Mouse (Mus musculus) ES-E14 (cell line): ENCODE data around the gene Zfhx3. TPM values are rescaled to one million over a fixed set of nuclear protein-coding genes. Genes with fewer than 3 reads are reported as not detected.

Experiments used
- DNase-seq: peaks from one replicate; pipeline ENCODE4 v3.0.0-alpha.2; 2013; ENCODE audit warnings: low read depth, low spot score
- H3K27ac ChIP-seq: 2 replicates; pipeline ENCODE4 v1.5.1; 2012; ENCODE audit warnings: low read depth, mild to moderate bottlenecking, low read length, moderate library complexity, mixed read lengths; ENCODE audit not compliant: poor library complexity, insufficient read depth, severe bottlenecking
- H3K36me3 ChIP-seq: 2 replicates; pipeline ENCODE4 v1.6.1; 2012; ENCODE audit warnings: mild to moderate bottlenecking, low read length, moderate library complexity, mixed read lengths; ENCODE audit not compliant: control insufficient read depth, poor library complexity, insufficient read depth, severe bottlenecking
- H3K4me1 ChIP-seq, 2 experiments: fragments of 150-350 bp in 1 of 2; sonication (generic) in 1 of 2; 2 replicates each; pipeline ENCODE4 v1.6.1; 2012; ENCODE audit warnings: low read length in 2 of 2, mild to moderate bottlenecking in 1 of 2, mixed read lengths in 1 of 2; ENCODE audit not compliant: control insufficient read depth in 2 of 2, insufficient read depth in 2 of 2, poor library complexity in 1 of 2
- H3K4me3 ChIP-seq, 2 experiments: fragments of 150-350 bp in 1 of 2; sonication (generic) in 1 of 2; 2 replicates each; pipeline ENCODE4 v1.5.1; 2012; ENCODE audit warnings: low read length in 2 of 2, low read depth in 1 of 2, mild to moderate bottlenecking in 1 of 2, mixed read lengths in 1 of 2; ENCODE audit not compliant: insufficient read depth in 1 of 2, poor library complexity in 1 of 2, severe bottlenecking in 1 of 2
- H3K9ac ChIP-seq: 2 replicates; pipeline ENCODE4 v1.6.1; 2012; ENCODE audit warnings: low read depth, mild to moderate bottlenecking, low read length, mixed read lengths; ENCODE audit not compliant: poor library complexity, insufficient read depth, severe bottlenecking
- H3K9me3 ChIP-seq: fragments of 150-350 bp; sonication (generic); 2 replicates; pipeline ENCODE4 v1.6.1; 2012; ENCODE audit warnings: low read depth, mild to moderate bottlenecking, low read length; ENCODE audit not compliant: control insufficient read depth, insufficient read depth
- CHD2 ChIP-seq: IDR thresholded peaks from 2 replicates; pipeline ENCODE4 v1.6.1; 2014; ENCODE audit warnings: mild to moderate bottlenecking, low read depth, low read length, inconsistent platforms
- HCFC1 ChIP-seq: IDR thresholded peaks from 2 replicates; pipeline ENCODE4 v1.6.1; 2012; ENCODE audit warnings: low read length, inconsistent platforms, borderline replicate concordance; ENCODE audit not compliant: insufficient read depth
- MAFK ChIP-seq: IDR thresholded peaks from 2 replicates; pipeline ENCODE4 v1.6.1; 2014; ENCODE audit warnings: mild to moderate bottlenecking, low read depth, low read length, inconsistent platforms; ENCODE audit not compliant: insufficient read depth
- ZC3H11A ChIP-seq: IDR thresholded peaks from 2 replicates; pipeline ENCODE4 v1.6.1; 2012; ENCODE audit warnings: low read depth, mild to moderate bottlenecking, inconsistent platforms, low read length, borderline replicate concordance
- ZNF384 ChIP-seq: IDR thresholded peaks from 2 replicates; pipeline ENCODE4 v1.6.1; 2012; ENCODE audit warnings: low read depth, low read length, inconsistent platforms
- in situ Hi-C, 2 experiments: fragments of 600-800 bp; cut with MboI; formaldehyde crosslinking; loops; one replicate each; pipeline ENCODE4 v1.15.1; 2025; ENCODE audit warnings: low sequenced_read_pairs in 2 of 2, inconsistent platforms in 1 of 2; ENCODE audit not compliant: unreplicated experiment in 2 of 2
- total RNA-seq: library from RNA; depleted of rRNA; stranded (reverse); fragments of 300-350 nt; gene quantifications from 2 replicates; pipeline ENCODE4 v1.2.3, GENCODE M21; 2012

Gene Zfhx3
- total RNA-seq, 1 experiment: 8.8 TPM

- TF ChIP-seq HCFC1 (no peak), MAFK (no peak), CHD2 (no peak), ZC3H11A (no peak), ZNF384 (no peak)
- no peak overlapping the region for H3K27ac ChIP-seq
Measured at GRCm38 (mm10) chr8:108566035-108566434, 623.6 kb downstream of the Zfhx3 start.

GRCm38 (mm10) chr8:108573295-108574017, 631.0 kb downstream of the Zfhx3 start:
- TF ChIP-seq ZNF384 (no peak), ZC3H11A (no peak), HCFC1 (no peak), MAFK (no peak), CHD2 (no peak)
- DNase-seq: no peak
- no peaks in the 10 kb centered on the region; a peak in 1 of 4 replicates for H3K4me1 ChIP-seq
- H3K9me3 ChIP-seq: no peaks in the 10 kb centered on the region
- H3K9ac ChIP-seq: no peak overlapping the region
- H3K4me3 ChIP-seq: no peak overlapping the region
- no peaks in the 10 kb centered on the region for H3K36me3 ChIP-seq
- in situ Hi-C loops: no loop called here
- no peak overlapping the region for H3K27ac ChIP-seq

More at GRCm38 (mm10) chr8:108566035-108566434, 623.6 kb downstream of the Zfhx3 start:
- no peak overlapping the region for H3K4me3 ChIP-seq
- H3K4me1 ChIP-seq: no peaks in the 10 kb centered on the region
- in situ Hi-C loops: no loop called here
- no peaks in the 10 kb centered on the region for H3K36me3 ChIP-seq
- no peak overlapping the region for H3K9ac ChIP-seq
- no peak for DNase-seq
- no peaks in the 10 kb centered on the region for H3K9me3 ChIP-seq

- no peaks in the 10 kb centered on the region; a peak in 1 of 4 replicates for H3K4me1 ChIP-seq
- H3K27ac ChIP-seq: no peak overlapping the region
- H3K9ac ChIP-seq: no peak overlapping the region
- no peaks in the 10 kb centered on the region for H3K9me3 ChIP-seq
- in situ Hi-C loops: no loop called here
- no peaks in the 10 kb centered on the region for H3K36me3 ChIP-seq
- TF ChIP-seq ZNF384: no peak
- TF ChIP-seq CHD2: no peak
- TF ChIP-seq ZC3H11A: peak; percentile 77
- DNase-seq: peak; percentile 40
- H3K4me3 ChIP-seq: no peak overlapping the region
Measured at GRCm38 (mm10) chr8:108574101-108574500, 631.7 kb downstream of the Zfhx3 start.

- DNase-seq: no peak
- Histone ChIP-seq H3K4me1 (no peaks in the 10 kb centered on the region; a peak in 1 of 4 replicates), H3K9ac (no peak overlapping the region), H3K27ac (no peak overlapping the region), H3K36me3 (no peaks in the 10 kb centered on the region), H3K4me3 (no peak overlapping the region), H3K9me3 (no peaks in the 10 kb centered on the region)
- in situ Hi-C loops: no loop called here
- TF ChIP-seq HCFC1 (no peak), ZC3H11A (no peak), ZNF384 (no peak), MAFK (no peak), CHD2 (no peak)
Measured at GRCm38 (mm10) chr8:108577571-108577970, 635.1 kb downstream of the Zfhx3 start.

GRCm38 (mm10) chr8:108578388-108578787, 635.9 kb downstream of the Zfhx3 start:
- Histone ChIP-seq H3K4me3 (no peak overlapping the region), H3K36me3 (no peaks in the 10 kb centered on the region), H3K27ac (no peak overlapping the region), H3K4me1 (no peaks in the 10 kb centered on the region; a peak in 1 of 4 replicates), H3K9ac (no peak overlapping the region), H3K9me3 (no peaks in the 10 kb centered on the region)
- in situ Hi-C loops: no loop called here
- TF ChIP-seq MAFK (no peak), HCFC1 (no peak), ZNF384 (no peak), ZC3H11A (no peak), CHD2 (no peak)
- DNase-seq: no peak
